Mouse (Mus musculus) brown adipose tissue, adult 24 weeks (tissue): ENCODE measurements around the gene Akip1. TPM values are rescaled to one million over a fixed set of nuclear protein-coding genes. Genes with fewer than 3 reads are reported as not detected.
A peak's percentile ranks its signal among the peaks of the same experiment; 100 is the strongest.

Experiments
- H3K27ac ChIP-seq: fragments of 200-500 bp; replicated peaks from 2 replicates; pipeline ENCODE4 v1.5.1; 2012; ENCODE audit warnings: low read depth, mild to moderate bottlenecking, low read length
- H3K4me1 ChIP-seq: fragments of 200-500 bp; 2 replicates; pipeline ENCODE4 v1.6.1; 2012; ENCODE audit warnings: low read length, mixed read lengths; ENCODE audit not compliant: control insufficient read depth, insufficient read depth, insufficient read length
- H3K4me3 ChIP-seq: fragments of 200-500 bp; 2 replicates; pipeline ENCODE4 v1.5.1; 2012; ENCODE audit warnings: low read depth, mild to moderate bottlenecking, low read length, moderate library complexity; ENCODE audit not compliant: insufficient read depth
- polyA plus RNA-seq: library from polyadenylated mRNA; stranded (reverse); fragments of >200 nt; gene quantifications from 2 replicates; pipeline ENCODE4 v1.2.4, GENCODE M21; 2012; ENCODE audit not compliant: missing spikeins, insufficient read depth, insufficient read length

The Akip1 gene
- polyA plus RNA-seq, 1 experiment = 34.8 TPM

DNA sequence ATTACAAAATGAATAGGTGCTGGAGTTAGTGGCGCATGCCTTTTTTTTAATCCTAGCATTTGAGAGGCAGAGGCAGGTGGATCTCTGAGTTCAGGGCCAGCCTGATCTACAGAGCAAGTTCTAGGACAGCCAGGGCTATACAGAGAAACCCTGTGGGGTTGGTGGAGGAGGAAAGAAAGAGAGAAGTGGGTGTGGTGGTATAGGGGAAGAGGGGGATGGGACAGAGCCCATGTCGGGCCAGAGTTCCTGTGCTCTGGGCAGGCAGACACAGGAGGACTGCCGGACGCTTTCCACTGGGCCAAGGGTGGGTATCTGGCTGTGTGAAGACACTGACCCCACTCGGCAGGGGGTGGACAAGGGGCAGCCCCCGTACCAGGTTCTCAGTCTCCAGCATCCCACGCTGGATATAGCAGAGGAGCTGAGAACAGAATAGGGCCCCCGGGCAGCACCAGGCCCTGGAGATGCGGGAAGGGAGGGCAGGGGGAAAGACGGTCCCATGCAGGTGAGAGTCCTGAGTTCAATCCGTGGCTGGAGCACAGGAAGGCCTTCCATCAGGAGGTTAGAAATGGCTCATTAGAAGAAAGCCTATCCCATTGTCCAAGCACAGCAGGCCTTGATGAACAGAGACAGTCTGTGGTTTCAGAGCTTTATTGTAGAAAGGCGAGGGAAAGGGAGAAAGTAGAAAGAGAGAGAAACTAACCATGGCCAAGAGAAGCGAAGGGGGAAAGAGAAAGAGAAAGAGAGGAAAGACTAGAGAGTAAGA lies 8.7 kb upstream of the Akip1 start:
- no peak overlapping the region for H3K27ac ChIP-seq
- H3K4me3 ChIP-seq = no peak overlapping the region
- peaks cover 4% of the 10 kb centered on the region; the same call in 1 of the 2 replicates for H3K4me1 ChIP-seq

DNA sequence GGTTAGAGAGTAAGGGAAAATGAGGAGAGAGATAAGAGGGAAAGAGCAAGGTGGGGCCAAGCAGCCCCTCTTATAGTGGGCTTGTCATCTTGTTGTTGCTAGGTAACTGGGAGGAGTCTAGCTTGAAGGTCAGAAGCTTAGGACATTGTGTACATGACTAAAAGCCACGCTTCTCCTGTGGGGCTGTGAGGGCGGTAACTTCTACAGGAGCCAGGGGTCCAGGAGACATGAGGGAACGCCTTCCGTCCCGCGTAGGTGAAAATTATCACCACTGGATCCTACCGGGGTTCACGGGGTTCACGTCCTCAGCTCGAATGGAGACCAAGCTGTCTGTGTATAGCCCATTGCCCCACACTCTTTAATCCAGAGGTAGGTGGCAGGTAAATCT lies 8.2 kb upstream of the Akip1 start:
- Histone ChIP-seq H3K4me3 (no peak overlapping the region), H3K4me1 (peaks cover 4% of the 10 kb centered on the region; the same call in 1 of the 2 replicates), H3K27ac (no peak overlapping the region)

GRCm38 (mm10) chr7:109700213-109700612 lies 3.3 kb upstream of the Akip1 start:
- Histone ChIP-seq H3K27ac (no peak overlapping the region), H3K4me3 (no peak overlapping the region)

DNA sequence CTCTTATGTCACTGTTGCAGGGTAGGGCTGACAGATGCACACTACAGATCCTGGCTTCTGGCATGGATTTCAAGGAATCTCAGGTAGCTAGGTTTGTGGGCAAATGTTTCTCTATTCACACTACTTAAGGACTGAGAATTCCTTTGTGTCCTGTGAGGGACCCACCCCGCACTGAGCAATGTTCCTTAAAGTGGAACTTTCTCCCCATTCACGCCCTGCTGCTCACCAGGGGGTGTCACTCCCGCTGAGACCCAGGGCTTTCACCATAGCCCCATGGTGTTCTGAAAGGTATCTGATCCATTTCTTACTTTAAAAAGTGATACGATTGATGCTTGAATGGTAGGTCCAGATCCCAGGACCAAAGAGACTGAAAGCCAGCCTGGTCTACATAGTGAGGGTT lies 769 bp upstream of the Akip1 start:
- peak overlapping the region; percentile 48; the same call in 1 of the 2 replicates for H3K4me3 ChIP-seq

More at GRCm38 (mm10) chr7:109700213-109700612, 3.3 kb upstream of the Akip1 start:
- no peaks in the 10 kb centered on the region; the same call in 1 of the 2 replicates for H3K4me1 ChIP-seq

DNA sequence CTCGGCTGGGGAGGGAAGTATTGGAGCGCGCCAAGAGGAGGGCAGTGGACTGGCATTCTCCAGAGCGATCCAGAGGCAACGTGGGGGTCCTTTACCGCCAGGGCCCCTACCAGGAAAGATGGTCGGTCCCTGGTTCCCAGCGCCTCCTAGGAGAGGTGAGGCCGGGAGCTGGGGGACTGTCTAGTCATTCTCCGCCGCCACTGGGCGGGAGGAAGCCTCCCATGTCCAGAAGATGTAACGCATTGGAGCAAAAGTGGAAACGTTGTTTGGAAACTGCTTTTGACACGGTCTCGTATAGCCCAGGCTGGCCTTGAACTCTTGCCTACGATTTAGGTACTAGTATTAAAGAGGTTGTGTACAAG lies 507 bp downstream of the Akip1 start:
- peak overlapping the region; percentile 82 for H3K4me3 ChIP-seq
- H3K4me1 ChIP-seq = no peaks in the 10 kb centered on the region; the same call in 1 of the 2 replicates
- no peak overlapping the region; the same call in 1 of the 2 replicates for H3K27ac ChIP-seq

More for the DNA sequence above, 769 bp upstream of the Akip1 start:
- no peaks in the 10 kb centered on the region; the same call in 1 of the 2 replicates for H3K4me1 ChIP-seq
- H3K27ac ChIP-seq = no peak overlapping the region

- H3K4me1 ChIP-seq = no peaks in the 10 kb centered on the region; the same call in 1 of the 2 replicates
- no peak overlapping the region for H3K27ac ChIP-seq
- H3K4me3 ChIP-seq = peak overlapping the region; percentile 82; the same call in 1 of the 2 replicates
These were observed 971 bp downstream of the Akip1 start for GRCm38 (mm10) chr7:109704461-109704860.

DNA sequence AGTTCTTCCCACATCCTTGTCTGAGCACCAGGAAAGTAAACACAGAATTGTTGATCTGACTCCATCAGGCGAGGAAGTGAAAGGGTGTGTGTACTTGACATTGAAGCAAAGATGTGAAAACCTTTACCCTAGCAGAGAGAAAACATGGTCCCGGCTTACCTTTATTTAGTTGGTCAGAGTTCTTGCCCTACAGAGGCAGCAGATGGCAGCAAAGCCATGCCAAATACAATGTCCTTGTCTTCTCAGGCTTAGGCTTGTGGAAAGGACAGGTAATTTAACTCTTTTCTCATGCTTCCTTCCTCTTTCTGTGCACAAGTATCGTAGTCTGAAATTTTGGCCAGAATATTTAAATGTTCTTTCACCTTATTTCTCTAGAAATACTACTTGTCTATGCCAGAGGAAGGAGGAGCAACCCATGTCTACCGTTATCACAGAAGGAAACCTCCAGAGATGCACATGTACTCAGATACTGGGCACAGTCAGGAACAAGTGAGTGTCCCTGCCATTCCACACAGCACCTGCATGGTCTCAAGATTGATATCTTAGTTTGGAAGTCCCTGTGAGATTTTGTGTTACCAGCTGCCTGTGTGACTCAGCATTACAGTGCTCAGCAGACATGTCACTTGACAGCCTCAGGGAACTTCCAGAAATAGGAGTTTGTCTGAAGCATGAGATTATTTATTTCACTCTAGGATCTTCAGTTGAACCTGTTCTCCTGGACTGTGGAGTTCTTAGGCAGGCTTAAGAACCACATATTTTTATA lies 3.7 kb downstream of the Akip1 start:
- Histone ChIP-seq H3K4me3 (no peak overlapping the region), H3K27ac (no peak overlapping the region), H3K4me1 (no peaks in the 10 kb centered on the region; the same call in 1 of the 2 replicates)

DNA sequence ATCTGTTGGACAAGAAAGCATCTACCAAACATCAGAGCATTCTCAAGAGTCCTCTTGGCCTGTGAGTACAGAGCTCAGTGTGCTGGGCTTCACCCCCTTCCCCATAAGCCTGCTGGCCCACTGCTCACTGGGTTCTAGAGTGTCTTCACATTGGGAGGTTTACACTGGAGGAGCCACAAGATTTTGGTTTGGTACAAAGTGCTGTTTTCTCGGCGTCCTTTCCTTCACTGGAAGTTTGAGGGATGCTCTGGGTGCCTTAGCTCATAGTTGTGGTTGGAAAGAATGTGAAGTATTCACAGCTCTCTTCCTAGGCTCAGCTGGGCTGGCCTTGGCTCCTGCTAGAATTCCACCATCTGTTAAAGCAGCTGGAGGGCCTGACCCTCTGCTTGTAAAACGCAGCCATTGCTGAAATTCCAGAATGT lies 5.5 kb downstream of the Akip1 start:
- Histone ChIP-seq H3K4me1 (no peaks in the 10 kb centered on the region), H3K4me3 (no peak overlapping the region), H3K27ac (no peak overlapping the region)

DNA sequence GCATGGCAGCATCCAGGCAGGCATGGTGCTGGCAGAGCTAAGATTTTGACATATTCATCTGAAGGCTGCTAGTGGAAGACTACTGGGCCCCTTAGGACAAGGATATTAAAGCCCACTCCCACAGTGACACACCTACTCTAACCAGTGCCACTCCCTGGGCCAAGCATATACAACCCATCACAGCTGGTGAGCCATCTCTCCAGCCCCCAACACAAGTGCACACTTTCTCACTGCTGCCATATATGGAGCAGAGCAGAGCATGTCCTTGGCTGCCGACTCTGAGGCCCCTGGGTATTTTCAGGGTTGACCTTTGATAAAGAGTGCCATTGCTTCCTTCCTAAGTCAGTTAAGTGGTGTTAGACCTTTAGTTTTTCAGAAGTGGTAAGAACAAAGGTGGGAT lies 6.6 kb downstream of the Akip1 start:
- Histone ChIP-seq H3K4me3 (no peak overlapping the region), H3K27ac (0 out of 2 replicates have a peak overlapping the region, but pooled peaks have one; percentile 30), H3K4me1 (no peaks in the 10 kb centered on the region)

GRCm38 (mm10) chr7:109712198-109712597 lies 8.7 kb downstream of the Akip1 start:
- H3K27ac ChIP-seq = no peak overlapping the region
- H3K4me1 ChIP-seq = no peaks in the 10 kb centered on the region
- no peak overlapping the region for H3K4me3 ChIP-seq

DNA sequence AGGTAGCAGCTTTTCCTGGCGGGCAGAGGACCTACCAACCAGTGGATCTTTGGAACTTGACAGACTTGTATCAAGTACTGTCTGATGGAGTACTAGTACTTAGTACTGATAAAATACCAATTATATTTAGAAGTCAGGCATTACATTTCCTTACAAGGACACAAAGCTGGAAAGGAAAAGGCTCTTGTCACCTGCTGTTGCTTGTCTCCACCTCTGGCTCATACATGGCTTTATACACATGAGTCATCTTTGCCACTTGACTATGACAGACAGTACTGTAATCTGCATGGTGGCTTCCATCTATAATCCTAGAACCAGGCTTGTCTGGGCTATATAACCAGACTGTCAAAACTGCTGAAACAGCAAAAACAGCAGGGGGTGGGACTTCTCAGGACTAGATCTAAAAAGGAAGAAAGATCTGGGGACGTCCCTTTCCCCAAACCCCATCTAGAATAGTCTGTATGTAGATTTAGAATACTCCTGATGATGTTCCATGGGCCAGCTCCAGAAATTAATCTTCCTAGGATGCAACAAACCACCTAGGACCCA lies 10.0 kb downstream of the Akip1 start:
- Histone ChIP-seq H3K4me3 (no peak overlapping the region), H3K27ac (no peak overlapping the region)

DNA sequence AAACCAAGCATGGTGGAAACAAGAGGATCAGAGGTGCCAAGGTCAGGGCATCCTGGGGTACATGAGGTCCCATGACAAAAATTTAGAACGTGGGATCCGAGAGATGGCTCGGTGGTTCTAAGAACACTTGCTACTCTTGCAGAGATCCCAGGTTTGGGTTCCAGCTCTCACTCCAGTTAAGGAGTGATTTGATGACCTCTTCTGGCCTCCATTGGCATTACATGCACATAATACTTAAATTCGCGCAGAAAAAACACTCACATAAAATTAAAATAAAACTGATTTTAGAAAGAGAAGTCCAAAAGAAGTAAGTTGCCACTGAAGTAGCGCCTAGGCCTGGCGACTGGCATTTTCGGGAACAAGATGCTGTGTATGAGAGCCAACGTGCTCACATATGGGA lies 15.8 kb downstream of the Akip1 start:
- H3K27ac ChIP-seq = no peak overlapping the region
- no peaks in the 10 kb centered on the region for H3K4me1 ChIP-seq
- no peak overlapping the region for H3K4me3 ChIP-seq

More for the DNA sequence above, 10.0 kb downstream of the Akip1 start:
- no peaks in the 10 kb centered on the region for H3K4me1 ChIP-seq

GRCm38 (mm10) chr7:109722618-109723017 lies 19.1 kb downstream of the Akip1 start:
- no peaks in the 10 kb centered on the region for H3K4me1 ChIP-seq
- H3K4me3 ChIP-seq = no peak overlapping the region
- H3K27ac ChIP-seq = no peak overlapping the region

GRCm38 (mm10) chr7:109723114-109723513 lies 19.6 kb downstream of the Akip1 start:
- Histone ChIP-seq H3K4me3 (no peak overlapping the region), H3K4me1 (no peaks in the 10 kb centered on the region), H3K27ac (no peak overlapping the region)

DNA sequence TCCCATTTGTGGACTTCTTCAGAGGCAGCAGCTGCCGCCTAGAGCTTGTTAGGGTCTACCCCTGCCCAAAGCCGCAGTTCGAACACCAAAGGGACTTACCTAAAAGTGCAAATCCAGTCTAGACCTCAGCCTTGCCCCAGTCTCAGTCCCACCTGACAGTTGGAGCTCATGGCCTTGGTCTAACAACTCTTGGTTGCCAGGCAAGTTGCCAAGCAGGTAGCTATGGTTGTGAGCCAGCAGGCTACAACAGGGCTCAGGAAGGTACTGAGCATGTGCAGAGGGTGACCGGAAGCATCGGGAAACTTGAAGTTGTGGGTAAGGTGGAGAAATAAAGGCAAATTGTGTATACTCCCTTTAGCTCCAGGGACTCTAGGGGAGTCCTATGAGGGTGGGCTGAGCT lies 20.2 kb downstream of the Akip1 start, which contains the start of gene BC051019:
Gene BC051019, minus strand, starts transcription at position 154 of the 400 bp plus-strand sequence.
- no peak within 1 kb of the TSS for H3K4me3 ChIP-seq
- no peak within 1 kb of the TSS for H3K27ac ChIP-seq
- H3K4me1 ChIP-seq = no peaks in the 10 kb centered on the region
